Mouse (Mus musculus): Measurements from ENCODE around the gene Parp9.
"Not testable (repeated sequence)": the region's sequence is repeated elsewhere in the genome, so short reads cannot be mapped to it uniquely, and the experiment has no call there.

Gene Parp9

GRCm38 (mm10) chr16:35938211-35939151 lies at the start of gene Parp9, which contains the start of gene Dtx3l:
Gene Parp9 (plus strand): TSS chr16:35938470.
Gene Dtx3l (minus strand): TSS chr16:35939151.
- peak; percentile 57 for DNase-seq

DNA sequence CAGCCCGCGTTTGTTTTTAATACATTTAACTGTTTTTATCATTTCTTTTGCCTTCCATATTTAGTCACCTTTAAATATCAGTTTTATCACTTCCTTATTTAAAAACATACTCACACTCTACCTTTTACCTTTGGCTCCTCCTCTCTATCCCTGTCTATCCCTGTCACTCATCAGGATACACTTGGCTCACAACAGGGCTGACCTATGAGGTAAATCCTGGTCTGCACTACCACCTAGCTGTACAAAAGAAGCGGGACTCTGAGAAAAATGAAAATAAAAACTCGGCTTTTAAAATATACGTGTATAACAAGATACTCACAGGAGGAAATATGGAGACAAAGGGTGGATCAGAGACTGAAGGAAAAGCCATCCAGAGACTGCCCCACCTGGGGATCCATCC lies 49.4 kb upstream of the Parp9 start:
- DNase-seq = no peak

GRCm38 (mm10) chr16:35890645-35891044 lies 47.6 kb upstream of the Parp9 start:
- DNase-seq = no peak

DNA sequence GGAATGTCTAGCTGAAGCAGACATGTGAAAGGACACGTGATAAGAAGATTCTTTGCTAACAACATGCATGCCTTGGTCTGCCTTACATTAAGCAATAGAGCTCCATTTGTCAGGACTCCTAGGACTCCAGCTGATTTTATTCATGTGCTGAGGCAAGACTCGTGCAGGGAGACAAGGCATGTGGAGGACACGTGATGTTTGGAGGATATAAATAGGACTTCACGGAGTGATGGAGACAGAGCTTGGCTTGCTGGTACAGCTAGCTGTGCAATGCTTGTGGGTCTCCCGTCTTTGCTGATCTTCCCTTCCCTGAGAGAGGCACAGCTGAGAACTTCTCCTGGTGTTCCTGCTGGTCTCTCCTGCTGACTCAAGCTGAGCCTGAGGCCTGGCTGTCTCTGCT lies 46.7 kb upstream of the Parp9 start:
- not testable (repeated sequence) for DNase-seq

DNA sequence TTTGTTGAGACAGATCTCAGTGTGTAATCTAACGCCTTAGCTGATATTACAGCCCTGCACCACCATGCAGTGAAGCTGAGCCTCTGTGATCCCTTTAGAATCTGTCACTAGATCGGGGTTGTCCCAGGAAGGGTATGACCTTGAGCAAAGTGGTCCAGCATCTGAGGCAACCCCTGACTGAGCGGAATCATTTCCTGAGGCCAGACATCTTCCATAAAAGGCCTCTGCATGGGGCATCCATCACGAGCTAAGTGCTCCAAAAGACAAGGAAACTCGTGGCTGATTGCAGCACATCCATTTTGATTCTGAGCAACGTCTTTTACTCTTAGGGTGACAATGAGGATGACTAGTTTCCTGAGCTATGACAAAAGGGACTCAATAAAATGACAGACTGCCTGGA lies 43.3 kb upstream of the Parp9 start:
- DNase-seq = no peak

DNA sequence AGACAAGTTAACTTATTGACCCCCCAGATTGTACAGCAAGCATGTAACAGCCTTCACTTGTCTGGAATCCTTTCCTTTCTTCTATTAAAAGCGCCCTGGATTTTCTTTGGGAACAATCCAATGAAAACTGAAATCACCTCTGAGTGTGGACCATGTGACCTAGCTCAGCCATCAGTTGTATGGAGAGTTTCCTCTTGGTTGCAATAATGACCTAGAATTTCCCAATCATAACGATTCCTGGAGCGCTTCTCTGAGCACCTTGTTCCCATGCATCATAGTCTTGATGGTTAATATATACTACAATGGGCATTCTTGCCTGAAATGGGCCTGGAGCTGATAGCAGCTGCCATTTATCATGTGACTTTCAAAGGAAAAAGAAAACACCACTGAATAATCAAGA lies 37.7 kb upstream of the Parp9 start:
- DNase-seq = no peak

DNA sequence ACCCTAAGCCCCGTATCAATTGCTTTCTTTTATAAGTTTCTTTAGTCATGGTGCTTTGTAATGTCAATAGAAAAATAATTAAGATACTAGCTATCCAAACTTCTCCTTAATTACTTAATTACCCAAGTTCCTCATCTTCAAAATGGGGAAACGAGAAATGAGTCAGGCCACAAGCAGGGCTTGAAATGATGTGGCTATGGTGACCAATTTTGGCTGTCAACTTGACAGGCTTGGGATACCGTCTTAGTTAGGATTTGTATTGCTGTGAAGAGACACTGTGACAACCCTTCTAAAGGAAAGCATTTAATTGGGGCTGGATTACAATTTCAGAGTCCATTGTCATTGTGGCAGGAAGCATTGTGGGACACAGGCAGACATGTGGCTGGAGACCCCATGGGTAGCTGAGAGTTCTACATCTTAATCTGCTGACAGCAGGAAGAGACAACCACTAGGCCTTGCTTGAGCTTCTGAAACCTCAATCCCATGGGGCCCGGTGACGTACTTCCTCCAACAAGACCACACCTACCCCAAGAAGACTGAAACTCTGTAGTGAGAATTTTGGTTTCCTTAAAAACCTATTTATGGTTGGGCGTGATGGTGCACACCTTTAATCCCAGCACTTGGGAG lies 35.1 kb upstream of the Parp9 start:
- no peak for DNase-seq

DNA sequence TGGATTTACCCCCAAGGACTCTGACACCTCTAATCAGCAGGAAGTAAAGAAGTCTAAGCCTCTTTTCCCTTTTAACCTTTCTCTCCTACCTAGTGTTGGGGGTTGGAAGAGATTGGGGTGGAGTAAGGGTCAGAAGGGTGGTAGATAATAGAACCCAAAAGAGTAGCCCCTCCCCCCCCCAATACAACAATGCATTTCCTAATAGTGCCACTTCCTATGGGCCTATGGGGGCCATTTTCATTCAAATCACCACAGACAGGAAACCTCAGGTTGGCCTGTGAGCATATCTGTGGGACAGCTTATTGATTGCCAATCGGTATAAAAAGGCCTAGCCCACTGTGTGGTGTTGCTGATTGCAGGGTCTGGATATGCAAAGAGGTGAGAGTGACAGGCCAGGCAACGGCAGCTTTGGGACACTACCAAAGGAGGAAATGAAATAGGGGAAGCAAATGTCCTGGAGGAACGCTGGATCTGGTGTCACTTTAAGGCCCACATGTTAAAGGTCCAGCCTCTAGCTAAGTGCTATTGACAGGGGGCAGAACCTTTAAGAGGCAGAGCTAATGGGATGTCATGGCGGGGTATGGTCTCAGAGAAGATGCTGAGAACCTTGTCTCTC lies 34.0 kb upstream of the Parp9 start:
- no peak for DNase-seq

- DNase-seq = no peak
These were observed 32.9 kb upstream of the Parp9 start for GRCm38 (mm10) chr16:35905355-35905754.

DNA sequence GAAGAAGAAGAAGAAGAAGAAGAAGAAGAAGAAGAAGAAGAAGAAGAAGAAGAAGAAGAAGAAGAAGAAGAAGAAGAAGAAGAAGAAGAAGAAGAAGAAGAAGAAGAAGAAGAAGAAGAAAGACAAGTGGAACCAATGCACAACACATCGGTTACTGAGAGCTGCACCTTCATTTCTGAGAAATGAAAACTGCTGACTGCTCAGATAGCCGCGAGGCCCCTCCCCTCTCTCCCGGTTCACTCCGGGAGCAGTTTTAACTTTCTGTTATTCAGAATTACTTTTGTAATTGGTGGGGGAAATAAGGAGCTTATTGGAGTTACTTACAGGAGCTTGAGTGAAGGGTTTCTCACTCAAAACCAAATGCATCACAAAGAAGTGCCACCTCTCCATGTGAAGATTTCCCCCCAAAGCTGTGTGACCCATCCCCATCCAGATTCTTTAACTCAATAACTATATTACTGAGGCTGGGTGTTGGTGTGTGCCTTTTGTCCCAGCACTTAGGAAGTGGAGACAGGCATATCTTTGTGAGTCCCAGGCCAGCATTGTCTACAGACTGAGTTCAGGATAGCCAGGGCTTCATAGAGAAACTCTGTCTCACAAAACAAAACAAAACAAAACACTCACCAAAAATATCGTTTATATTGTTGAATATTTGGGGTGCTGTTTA lies 32.3 kb upstream of the Parp9 start:
- DNase-seq = no peak

DNA sequence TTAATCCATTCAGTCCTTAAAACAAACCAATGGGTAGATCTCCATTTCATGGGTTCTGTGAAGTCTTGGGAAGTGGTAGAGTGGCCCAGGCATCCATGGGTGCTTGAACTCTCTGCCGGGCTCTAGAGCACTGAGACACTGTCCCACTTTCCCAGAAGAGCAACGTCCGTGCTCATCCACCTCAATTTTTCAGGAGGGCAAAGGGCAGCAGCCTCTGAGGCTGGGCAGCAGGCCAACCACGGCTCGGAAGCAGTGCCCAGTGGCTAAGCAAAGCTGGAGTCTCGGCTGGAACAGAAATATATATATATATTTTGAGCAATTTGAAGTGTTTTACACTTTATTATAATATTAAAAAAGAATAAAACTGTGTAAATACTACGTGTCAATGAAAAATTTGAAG lies 31.4 kb upstream of the Parp9 start:
- DNase-seq = peak; percentile 48

GRCm38 (mm10) chr16:35907432-35908201 lies 30.7 kb upstream of the Parp9 start:
- peak; percentile 15 for DNase-seq

- DNase-seq = no peak
These were observed 26.8 kb upstream of the Parp9 start for GRCm38 (mm10) chr16:35911449-35911848.

DNA sequence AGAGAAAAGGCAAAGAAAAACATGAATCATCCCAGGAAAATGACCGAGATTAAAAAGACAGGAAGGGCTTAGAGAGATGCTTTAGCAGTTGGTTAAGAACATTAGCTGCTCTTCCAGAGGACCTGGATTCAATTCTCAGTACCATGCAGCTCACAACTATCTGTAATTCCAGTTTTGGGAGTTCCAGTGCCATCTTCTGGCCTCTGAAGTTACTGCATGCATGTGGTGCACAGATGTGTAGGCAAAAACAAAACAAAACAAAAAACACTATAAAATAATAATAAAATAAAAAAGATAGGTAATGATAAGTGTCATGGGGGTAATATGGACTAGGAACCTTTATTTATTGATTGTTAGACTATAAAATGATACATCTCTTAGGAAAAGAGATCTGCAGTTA lies 24.7 kb upstream of the Parp9 start:
- no peak for DNase-seq

- DNase-seq = peak; percentile 23
These were observed 24.0 kb upstream of the Parp9 start for GRCm38 (mm10) chr16:35914301-35914700.

- DNase-seq = no peak
These were observed 19.3 kb upstream of the Parp9 start for GRCm38 (mm10) chr16:35918721-35919543.

- DNase-seq = no peak
These were observed 16.5 kb upstream of the Parp9 start for GRCm38 (mm10) chr16:35921676-35922235.

DNA sequence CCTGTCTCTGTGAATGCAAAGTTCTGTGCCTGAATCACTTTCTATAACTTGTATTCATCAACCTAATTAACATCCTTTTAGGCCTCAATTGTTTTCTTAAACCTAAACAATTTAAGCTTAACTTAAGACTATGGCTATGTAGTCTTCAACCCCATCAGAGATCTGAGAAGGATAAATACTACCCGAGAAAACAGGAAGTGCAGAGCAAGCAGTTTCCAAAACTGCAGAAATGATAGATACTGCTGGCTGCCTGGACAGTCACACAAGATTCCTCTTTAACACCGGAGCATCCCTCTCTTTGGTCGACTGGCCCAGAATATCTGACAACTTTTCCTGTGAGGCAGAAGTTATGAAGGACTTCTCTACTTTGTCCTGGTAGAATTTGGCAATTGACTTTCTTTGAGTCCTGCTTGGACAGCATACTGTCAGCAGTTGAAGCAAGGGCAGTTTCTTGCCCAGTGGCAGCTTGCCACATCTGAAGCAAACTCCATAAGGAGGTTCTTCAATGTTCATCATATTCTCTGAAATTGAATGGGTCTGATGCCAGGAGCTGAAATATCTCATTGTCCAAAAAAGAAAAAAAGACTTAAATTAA lies 15.9 kb upstream of the Parp9 start:
- DNase-seq = no peak

GRCm38 (mm10) chr16:35923546-35924198 lies 14.6 kb upstream of the Parp9 start:
- DNase-seq = no peak

- DNase-seq = no peak
These were observed 13.9 kb upstream of the Parp9 start for GRCm38 (mm10) chr16:35924341-35924740.
